Mouse (Mus musculus) stomach, postnatal 0 days (tissue): Measurements from ENCODE around the gene Soga3. TPM values are rescaled to one million over a fixed set of nuclear protein-coding genes. Genes with fewer than 3 reads are reported as not detected.

Experiments
- ATAC-seq: fragments of 200-750 bp; cut with Nextera tagmentation; 2 replicates; pipeline ENCODE4 v1.8.0; 2017; ENCODE audit not compliant: low FRiP score, low TSS enrichment
- DNase-seq: peaks from one replicate; pipeline ENCODE4 v3.0.0-alpha.2; 2016; ENCODE audit warnings: low spot score
- H3K27ac ChIP-seq: fragments of 300-500 bp; sonication (generic); replicated peaks from 2 replicates; pipeline ENCODE4 v1.5.1; 2014; ENCODE audit warnings: mild to moderate bottlenecking, control low read depth
- H3K27me3 ChIP-seq: fragments of 300-500 bp; sonication (generic); 2 replicates; pipeline ENCODE4 v1.6.1; 2014; ENCODE audit warnings: low read length; ENCODE audit not compliant: control insufficient read depth, insufficient read depth
- H3K36me3 ChIP-seq: fragments of 300-500 bp; sonication (generic); 2 replicates; pipeline ENCODE4 v1.6.1; 2014; ENCODE audit warnings: low read length, mixed read lengths; ENCODE audit not compliant: control insufficient read depth, insufficient read depth
- H3K4me1 ChIP-seq: fragments of 300-500 bp; sonication (generic); replicated peaks from 2 replicates; pipeline ENCODE4 v1.6.1; 2014; ENCODE audit warnings: antibody characterized with exemption; ENCODE audit not compliant: control insufficient read depth, insufficient read depth
- H3K4me2 ChIP-seq: fragments of 300-500 bp; sonication (generic); replicated peaks from 2 replicates; pipeline ENCODE4 v1.6.1; 2014; ENCODE audit warnings: low read depth, mild to moderate bottlenecking, control low read depth, moderate library complexity
- H3K4me3 ChIP-seq: fragments of 300-500 bp; sonication (generic); 2 replicates; pipeline ENCODE4 v1.5.1; 2014; ENCODE audit warnings: low read depth, low read length, control low read depth
- H3K9ac ChIP-seq: fragments of 300-500 bp; sonication (generic); 2 replicates; pipeline ENCODE4 v1.6.1; 2014; ENCODE audit warnings: mild to moderate bottlenecking, low read length, control low read depth, mixed read lengths
- H3K9me3 ChIP-seq: fragments of 300-500 bp; sonication (generic); 2 replicates; pipeline ENCODE4 v1.6.1; 2016; ENCODE audit warnings: low read length; ENCODE audit not compliant: control insufficient read depth
- CTCF ChIP-seq: IDR thresholded peaks from 2 replicates; pipeline ENCODE4 v1.5.1; 2016; ENCODE audit warnings: antibody characterized with exemption, low read depth, mild to moderate bottlenecking, moderate library complexity
- EP300 ChIP-seq: optimal IDR thresholded peaks from 2 replicates; pipeline ENCODE3; 2016; ENCODE audit warnings: antibody characterized with exemption
- WGBS: fragments of 180-500 bp; shearing (Covaris S2); extraction: QIAGEN DNeasy Blood & Tissue Kit; methylation state at CpG from one replicate; pipeline ENCODE4 v1.1.7; 2014; 5-methylcytosine and 5-hydroxymethylcytosine counted together
- polyA plus RNA-seq: library from polyadenylated mRNA; unstranded; fragments of >200 nt; fragmentation: Nextera tagmentation; extraction: Ambion mirVana; gene quantifications from 2 replicates; pipeline ENCODE4 v1.2.1, GENCODE M21; 2015

Gene Soga3
- polyA plus RNA-seq, 1 experiment from 2014 or later = 2.2 TPM

- no peak overlapping the region for H3K9ac ChIP-seq
- no peaks in the 10 kb centered on the region for H3K36me3 ChIP-seq
- DNase-seq (peak; percentile 88), ATAC-seq (peak; percentile 87)
- no peaks in the 10 kb centered on the region for H3K4me1 ChIP-seq
- peaks cover 6% of the 10 kb centered on the region; the same call in 1 of the 2 replicates for H3K27me3 ChIP-seq
- TF ChIP-seq CTCF = no peak
- TF ChIP-seq EP300 = no peak
- under 1% methylated on average over 63 of the region's 65 CpGs for WGBS
- H3K4me2 ChIP-seq = peak overlapping the region; percentile 77
- H3K27ac ChIP-seq = no peak overlapping the region
- peak overlapping the region; percentile 45 for H3K4me3 ChIP-seq
- no peaks in the 10 kb centered on the region for H3K9me3 ChIP-seq
Observed at GRCm38 (mm10) chr10:29146858-29147640, 3.4 kb downstream of the Soga3 start.

- no peaks in the 10 kb centered on the region for H3K9me3 ChIP-seq
- peak overlapping the region; percentile 77 for H3K4me2 ChIP-seq
- TF ChIP-seq CTCF (no peak), EP300 (no peak)
- WGBS = 1% methylated on average over 12 of the region's 12 CpGs
- DNase-seq = no peak
- no peaks in the 10 kb centered on the region for H3K36me3 ChIP-seq
- no peak overlapping the region for H3K9ac ChIP-seq
- no peaks in the 10 kb centered on the region for H3K4me1 ChIP-seq
- peaks cover 6% of the 10 kb centered on the region; the same call in 1 of the 2 replicates for H3K27me3 ChIP-seq
- H3K27ac ChIP-seq = no peak overlapping the region
- peak overlapping the region; percentile 45 for H3K4me3 ChIP-seq
- ATAC-seq = no peak
Observed at GRCm38 (mm10) chr10:29147641-29147990, 4.0 kb downstream of the Soga3 start.

- Histone ChIP-seq H3K36me3 (no peaks in the 10 kb centered on the region), H3K4me2 (peak overlapping the region; percentile 77; the same call in 1 of the 2 replicates), H3K9me3 (no peaks in the 10 kb centered on the region), H3K9ac (no peak overlapping the region), H3K4me1 (no peaks in the 10 kb centered on the region), H3K4me3 (0 out of 2 replicates have a peak overlapping the region, but pooled peaks have one; percentile 12), H3K27ac (no peak overlapping the region), H3K27me3 (peaks cover 6% of the 10 kb centered on the region; the same call in 1 of the 2 replicates)
- WGBS = 7% methylated on average over 21 of the region's 21 CpGs
- ATAC-seq (no peak), DNase-seq (peak; percentile 16)
- TF ChIP-seq EP300 = no peak
- TF ChIP-seq CTCF = no peak
Observed at GRCm38 (mm10) chr10:29148076-29148475, 4.4 kb downstream of the Soga3 start.

- TF ChIP-seq EP300 = no peak
- no peak for TF ChIP-seq CTCF
- H3K4me3 ChIP-seq = no peak overlapping the region
- H3K36me3 ChIP-seq = no peaks in the 10 kb centered on the region
- H3K27me3 ChIP-seq = no peaks in the 10 kb centered on the region
- 81% methylated on average over 3 of the region's 3 CpGs for WGBS
- no peak overlapping the region for H3K9ac ChIP-seq
- no peak for DNase-seq
- ATAC-seq = no peak
- H3K9me3 ChIP-seq = no peaks in the 10 kb centered on the region
- no peak overlapping the region for H3K27ac ChIP-seq
- no peak overlapping the region for H3K4me2 ChIP-seq
- H3K4me1 ChIP-seq = no peaks in the 10 kb centered on the region
Observed at GRCm38 (mm10) chr10:29155304-29155703, 11.7 kb downstream of the Soga3 start.

- no peaks in the 10 kb centered on the region for H3K9me3 ChIP-seq
- no peak overlapping the region for H3K27ac ChIP-seq
- H3K4me2 ChIP-seq = no peak overlapping the region
- H3K9ac ChIP-seq = no peak overlapping the region
- 65% methylated on average over 2 of the region's 2 CpGs for WGBS
- no peak for TF ChIP-seq EP300
- no peak for TF ChIP-seq CTCF
- no peaks in the 10 kb centered on the region for H3K27me3 ChIP-seq
- ATAC-seq (no peak), DNase-seq (no peak)
- no peaks in the 10 kb centered on the region for H3K4me1 ChIP-seq
- H3K36me3 ChIP-seq = no peaks in the 10 kb centered on the region
- H3K4me3 ChIP-seq = no peak overlapping the region
Observed at GRCm38 (mm10) chr10:29161664-29162063, 18.0 kb downstream of the Soga3 start.

GRCm38 (mm10) chr10:29173778-29174177 lies 30.1 kb downstream of the Soga3 start:
- no peak overlapping the region for H3K4me2 ChIP-seq
- TF ChIP-seq CTCF (no peak), EP300 (no peak)
- H3K27me3 ChIP-seq = no peaks in the 10 kb centered on the region
- ATAC-seq (no peak), DNase-seq (no peak)
- H3K9me3 ChIP-seq = no peaks in the 10 kb centered on the region
- no peak overlapping the region for H3K4me3 ChIP-seq
- H3K9ac ChIP-seq = no peak overlapping the region
- 89% methylated on average over 2 of the region's 2 CpGs for WGBS
- no peaks in the 10 kb centered on the region for H3K36me3 ChIP-seq
- H3K27ac ChIP-seq = no peak overlapping the region
- H3K4me1 ChIP-seq = no peaks in the 10 kb centered on the region
